Mouse (Mus musculus): Measurements from ENCODE around the gene Rbp1.

The Rbp1 gene

GRCm38 (mm10) chr9:98492212-98492611 is 69.5 kb downstream of the Rbp1 start:
- WGBS = 79% methylated on average over 5 of the region's 5 CpGs

- 85% methylated on average over 1 of the region's 1 CpGs for WGBS
These were observed 70.1 kb downstream of the Rbp1 start for GRCm38 (mm10) chr9:98492821-98493220.

Measured in cerebral cortex, adult 2 months (tissue).